Mouse (Mus musculus) hindbrain, postnatal 0 days (tissue): Measurements from ENCODE around the gene Il23a. TPM values are rescaled to one million over a fixed set of nuclear protein-coding genes. Genes with fewer than 3 reads are reported as not detected.

ENCODE experiments used
- ATAC-seq: fragments of 200-750 bp; cut with Nextera tagmentation; 2 replicates; pipeline ENCODE4 v1.8.0; 2017; ENCODE audit warnings: mild to moderate bottlenecking, moderate TSS enrichment, moderate library complexity
- DNase-seq: peaks from one replicate; pipeline ENCODE4 v3.0.0-alpha.2; 2015; ENCODE audit warnings: low spot score
- H3K27ac ChIP-seq: fragments of 300-500 bp; sonication (generic); 2 replicates; pipeline ENCODE4 v1.5.1; 2014; ENCODE audit warnings: mild to moderate bottlenecking
- H3K27me3 ChIP-seq: fragments of 300-500 bp; sonication (generic); 2 replicates; pipeline ENCODE4 v1.6.1; 2014; ENCODE audit warnings: low read length, mixed read lengths; ENCODE audit not compliant: insufficient read depth
- H3K36me3 ChIP-seq: fragments of 300-500 bp; sonication (generic); 2 replicates; pipeline ENCODE4 v1.6.1; 2014; ENCODE audit warnings: low read length, mixed read lengths; ENCODE audit not compliant: insufficient read depth
- H3K4me1 ChIP-seq: fragments of 300-500 bp; sonication (generic); 2 replicates; pipeline ENCODE4 v1.6.1; 2014; ENCODE audit warnings: antibody characterized with exemption, low read length, mixed read lengths; ENCODE audit not compliant: insufficient read depth
- H3K4me2 ChIP-seq: fragments of 300-500 bp; sonication (generic); 2 replicates; pipeline ENCODE4 v1.6.1; 2014; ENCODE audit warnings: low read depth, mild to moderate bottlenecking, low read length, moderate library complexity, mixed read lengths
- H3K4me3 ChIP-seq: fragments of 300-500 bp; sonication (generic); 2 replicates; pipeline ENCODE4 v1.5.1; 2014; ENCODE audit warnings: low read length
- H3K9ac ChIP-seq: fragments of 300-500 bp; sonication (generic); replicated peaks from 2 replicates; pipeline ENCODE4 v1.6.1; 2014; ENCODE audit warnings: mild to moderate bottlenecking, low read length, moderate library complexity, mixed read lengths
- H3K9me3 ChIP-seq: fragments of 300-500 bp; sonication (generic); 2 replicates; pipeline ENCODE4 v1.6.1; 2016; ENCODE audit warnings: low read length, mixed read lengths
- CTCF ChIP-seq: IDR thresholded peaks from 2 replicates; pipeline ENCODE4 v1.5.1; 2016; ENCODE audit warnings: antibody characterized with exemption, control low read depth, low read depth
- WGBS: fragments of 180-500 bp; shearing (Covaris S2); extraction: QIAGEN DNeasy Blood & Tissue Kit; methylation state at CpG from one replicate; pipeline ENCODE4 v1.1.7; 2014; 5-methylcytosine and 5-hydroxymethylcytosine counted together
- polyA plus RNA-seq: library from polyadenylated mRNA; unstranded; fragments of >200 nt; fragmentation: Nextera tagmentation; extraction: Ambion mirVana; gene quantifications from 2 replicates; pipeline ENCODE4 v1.2.1, GENCODE M21; 2015
- total RNA-seq: library from RNA; depleted of rRNA; stranded (reverse); fragments of >200 nt; gene quantifications from 2 replicates; pipeline ENCODE4 v1.2.3, GENCODE M21; 2014; rRNA removed

Gene Il23a
- 0.50 TPM in 1 of 2 replicates, not detected in the other for total RNA-seq
- 0.35 and 0.73 TPM in 2 replicates for polyA plus RNA-seq

DNA sequence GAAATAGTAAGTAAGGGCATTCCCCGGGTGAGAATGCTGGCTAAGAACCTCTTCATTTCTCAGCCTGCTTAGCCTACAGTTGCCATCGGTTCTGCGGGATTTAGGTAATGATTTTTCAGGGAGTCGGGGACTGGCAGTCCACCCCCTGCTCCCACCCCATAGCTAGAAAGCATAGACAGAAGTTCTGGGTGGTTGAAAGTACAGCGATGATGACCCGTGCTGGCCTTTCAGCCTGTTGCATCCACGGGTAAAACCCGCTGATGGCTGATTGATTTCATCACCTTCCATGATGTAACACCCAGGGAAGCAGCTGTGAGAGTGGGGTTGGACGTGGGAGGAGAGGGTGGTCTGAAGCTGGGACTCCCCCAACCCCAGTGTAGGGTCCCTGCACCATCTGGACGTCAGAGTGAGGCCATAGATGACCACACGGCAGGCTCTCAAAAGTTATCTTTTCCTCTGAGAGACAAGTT, at the start of gene Il23a:
TSS of gene Il23a (minus strand) at position 51 of the 470 bp plus-strand sequence.
- DNase-seq, result no peak
- 81% methylated on average over 11 of the region's 11 CpGs for WGBS
- no peak for ATAC-seq
- no peaks in the 10 kb centered on the region for H3K27me3 ChIP-seq
- no peaks in the 10 kb centered on the region for H3K9me3 ChIP-seq
- no peak within 1 kb of the TSS for H3K9ac ChIP-seq
- H3K36me3 ChIP-seq, result no peaks in the 10 kb centered on the region
- peaks cover 7% of the 10 kb centered on the region; the same call in 1 of the 2 replicates for H3K4me1 ChIP-seq
- no peak within 1 kb of the TSS for H3K4me2 ChIP-seq
- H3K4me3 ChIP-seq, result no peak within 1 kb of the TSS
- no peak within 1 kb of the TSS; the same call in 1 of the 2 replicates for H3K27ac ChIP-seq
- TF ChIP-seq CTCF, result no peak

DNA sequence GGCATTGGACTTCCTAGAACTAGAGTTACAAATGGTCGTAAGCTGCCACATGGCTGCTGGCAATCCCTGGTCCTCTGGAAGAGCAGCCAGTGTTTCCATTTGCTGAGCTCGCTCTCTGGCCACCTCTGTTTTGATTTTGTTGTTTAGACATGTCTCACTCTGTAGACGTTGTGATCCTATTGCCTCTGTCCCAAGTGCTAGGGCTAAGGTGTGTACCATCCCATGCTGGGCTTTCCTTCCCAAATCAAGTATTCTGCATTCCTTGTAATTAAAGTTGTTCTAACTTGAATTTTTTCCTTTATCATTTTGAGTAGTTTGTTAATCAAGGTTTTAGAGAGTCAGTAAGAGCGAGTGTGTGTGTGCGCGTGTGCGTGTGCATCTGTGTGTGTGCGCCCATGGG, 49.0 kb upstream of the Il23a start:
- Histone ChIP-seq H3K27me3 (no peaks in the 10 kb centered on the region), H3K27ac (no peak overlapping the region), H3K4me2 (no peak overlapping the region), H3K4me3 (no peak overlapping the region), H3K9me3 (no peaks in the 10 kb centered on the region), H3K9ac (no peak overlapping the region), H3K4me1 (peaks cover 4% of the 10 kb centered on the region; the same call in 1 of the 2 replicates), H3K36me3 (peaks cover 19% of the 10 kb centered on the region)
- DNase-seq (no peak), ATAC-seq (no peak)
- 87% methylated on average over 8 of the region's 8 CpGs for WGBS
- no peak for TF ChIP-seq CTCF

DNA sequence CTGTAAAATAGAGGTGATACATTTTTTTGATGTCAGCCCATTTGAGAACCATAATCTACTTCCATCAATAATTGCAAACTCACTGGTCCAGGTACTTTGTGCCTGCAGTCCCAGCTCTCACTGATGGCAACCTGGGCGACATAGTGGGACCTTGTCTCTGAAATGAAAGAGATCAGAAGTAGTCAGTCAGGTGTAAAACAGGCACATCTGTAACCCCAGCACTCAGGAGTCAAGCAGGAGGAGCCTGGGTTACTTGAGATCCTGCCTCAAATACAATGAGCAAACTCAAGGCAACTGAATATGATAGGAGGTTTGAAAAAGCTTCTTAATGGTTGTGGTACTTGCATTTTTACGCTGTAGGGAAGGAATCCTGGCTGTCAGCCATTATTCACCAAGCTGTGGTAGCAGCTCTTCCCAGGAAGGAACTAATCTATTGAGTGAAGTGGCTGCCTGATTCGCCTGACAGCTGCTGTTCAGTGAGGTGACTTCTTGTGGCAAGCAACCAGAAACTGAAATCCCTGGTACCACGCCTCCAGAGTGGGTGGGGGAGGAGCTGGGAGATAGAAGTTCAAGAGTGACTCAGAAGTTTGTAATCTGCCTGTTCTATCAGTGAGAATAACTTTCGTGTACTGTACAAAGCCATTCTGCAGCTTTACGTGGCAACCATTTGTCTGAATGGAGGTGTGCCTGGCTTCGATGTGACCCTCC, 46.2 kb upstream of the Il23a start:
- no peak for TF ChIP-seq CTCF
- H3K36me3 ChIP-seq, result no peaks in the 10 kb centered on the region
- H3K4me3 ChIP-seq, result peak overlapping the region; percentile 1; the same call in 1 of the 2 replicates
- no peaks in the 10 kb centered on the region for H3K9me3 ChIP-seq
- peak overlapping the region; percentile 60 for H3K27ac ChIP-seq
- DNase-seq (peak; percentile 81), ATAC-seq (peak; percentile 70)
- H3K4me2 ChIP-seq, result peak overlapping the region; percentile 24
- WGBS, result 42% methylated on average over 7 of the region's 7 CpGs
- H3K9ac ChIP-seq, result no peak overlapping the region
- no peaks in the 10 kb centered on the region for H3K27me3 ChIP-seq
- peaks cover 7% of the 10 kb centered on the region; the same call in 1 of the 2 replicates for H3K4me1 ChIP-seq

DNA sequence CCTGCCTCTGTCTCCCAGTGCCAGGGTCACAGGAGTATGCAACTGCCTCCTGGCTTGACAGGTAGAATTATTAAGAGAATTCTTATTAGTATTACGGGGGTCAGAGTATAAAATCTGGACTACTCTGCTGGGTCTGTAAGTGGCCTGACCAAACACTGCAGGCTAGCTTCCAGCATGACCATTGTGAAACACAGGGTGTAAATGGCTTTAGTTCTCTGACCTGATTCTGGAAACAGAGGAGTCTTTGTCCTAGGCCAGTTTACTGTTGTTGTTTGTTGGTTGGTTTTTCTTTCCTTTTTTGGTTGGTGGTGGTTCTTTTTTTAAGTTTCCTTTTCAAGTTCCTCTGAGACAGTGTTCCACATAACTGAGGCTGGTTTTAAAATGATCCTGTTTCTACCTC, 44.9 kb upstream of the Il23a start:
- Histone ChIP-seq H3K9me3 (no peaks in the 10 kb centered on the region), H3K27ac (peak overlapping the region; percentile 64), H3K4me2 (no peak overlapping the region), H3K9ac (no peak overlapping the region), H3K36me3 (no peaks in the 10 kb centered on the region), H3K4me3 (no peak overlapping the region), H3K4me1 (peaks cover 14% of the 10 kb centered on the region), H3K27me3 (no peaks in the 10 kb centered on the region)
- no peak for TF ChIP-seq CTCF
- ATAC-seq (no peak), DNase-seq (no peak)
- 73% methylated on average over 1 of the region's 1 CpGs for WGBS

DNA sequence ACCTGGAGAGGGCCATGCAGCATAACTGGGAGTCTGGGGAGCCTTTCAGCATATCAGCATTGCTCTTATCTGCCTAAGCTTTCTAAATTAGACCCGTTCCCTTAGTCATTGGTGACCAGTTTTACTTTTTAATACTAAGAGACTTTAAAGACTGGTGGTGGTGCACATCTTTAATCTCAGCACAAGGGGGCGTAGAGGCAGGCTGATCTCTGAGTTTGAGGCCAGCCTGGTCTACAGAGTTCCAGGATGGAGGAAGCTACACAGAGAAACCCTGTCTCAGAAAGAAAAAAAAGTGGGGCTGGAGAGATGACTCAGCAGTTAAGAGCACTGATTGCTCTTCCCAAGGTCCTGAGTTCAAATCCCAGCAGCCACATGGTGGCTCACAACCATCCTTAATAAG, 41.7 kb upstream of the Il23a start:
- ATAC-seq (no peak), DNase-seq (no peak)
- no peak overlapping the region for H3K27ac ChIP-seq
- no peaks in the 10 kb centered on the region for H3K27me3 ChIP-seq
- no peak overlapping the region for H3K4me2 ChIP-seq
- H3K4me1 ChIP-seq, result peaks cover 14% of the 10 kb centered on the region
- H3K36me3 ChIP-seq, result no peaks in the 10 kb centered on the region
- WGBS, result 82% methylated on average over 2 of the region's 2 CpGs
- TF ChIP-seq CTCF, result peak; percentile 24; the same call in 1 of the 2 replicates
- no peak overlapping the region for H3K9ac ChIP-seq
- no peaks in the 10 kb centered on the region for H3K9me3 ChIP-seq
- no peak overlapping the region for H3K4me3 ChIP-seq

DNA sequence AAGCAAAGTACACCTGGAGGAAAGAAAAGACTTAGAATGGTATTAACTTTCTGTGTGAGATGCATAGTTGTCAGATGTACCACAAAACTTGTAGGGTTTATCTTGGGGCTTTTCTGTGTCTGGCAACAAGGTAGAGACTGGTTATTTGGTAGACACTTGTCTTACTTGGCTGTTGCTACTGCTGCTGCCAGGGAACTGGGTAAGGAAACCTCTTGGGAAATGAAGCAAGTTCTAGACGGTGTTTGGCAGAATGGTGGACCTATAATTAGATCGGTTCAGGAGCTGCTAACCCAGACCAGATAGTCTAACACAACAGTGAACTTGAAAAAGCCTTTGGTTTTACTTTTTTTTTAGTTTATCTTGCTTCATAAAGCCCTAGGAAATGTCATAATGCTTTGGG, 40.4 kb upstream of the Il23a start:
- Histone ChIP-seq H3K4me2 (peak overlapping the region; percentile 92), H3K4me1 (peaks cover 10% of the 10 kb centered on the region; the same call in 1 of the 2 replicates), H3K36me3 (no peaks in the 10 kb centered on the region), H3K27me3 (no peaks in the 10 kb centered on the region), H3K9me3 (no peaks in the 10 kb centered on the region), H3K27ac (no peak overlapping the region), H3K4me3 (peak overlapping the region; percentile 97; the same call in 1 of the 2 replicates), H3K9ac (peak overlapping the region; percentile 87; the same call in 1 of the 2 replicates)
- no peak for ATAC-seq
- TF ChIP-seq CTCF, result no peak
- WGBS, result 52% methylated on average over 2 of the region's 2 CpGs
- DNase-seq, result no peak

DNA sequence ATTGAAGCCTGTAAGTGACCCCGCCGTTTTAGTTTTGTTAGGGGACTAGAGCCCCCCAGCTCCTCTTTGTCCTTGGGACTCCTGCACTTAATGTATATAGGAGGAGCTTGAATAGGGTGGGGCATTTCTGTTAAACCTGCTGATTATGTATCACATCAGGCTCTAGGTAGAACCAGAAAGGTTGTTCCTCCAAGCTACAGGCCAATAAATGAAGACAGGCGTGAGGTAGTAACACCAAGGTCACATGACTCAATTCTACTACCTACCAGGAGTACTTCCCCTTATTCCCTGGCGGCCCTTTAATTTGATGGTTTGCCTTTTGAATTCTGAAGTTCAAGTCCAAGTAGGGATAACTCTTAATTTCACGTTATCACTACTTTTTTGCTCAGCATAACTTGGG, 39.9 kb upstream of the Il23a start:
- Histone ChIP-seq H3K27ac (peak overlapping the region; percentile 95), H3K4me2 (peak overlapping the region; percentile 92), H3K9ac (peak overlapping the region; percentile 87), H3K4me3 (peak overlapping the region; percentile 97), H3K36me3 (no peaks in the 10 kb centered on the region), H3K4me1 (peaks cover 10% of the 10 kb centered on the region; the same call in 1 of the 2 replicates), H3K9me3 (no peaks in the 10 kb centered on the region), H3K27me3 (no peaks in the 10 kb centered on the region)
- DNase-seq (no peak), ATAC-seq (no peak)
- WGBS, result 20% methylated on average over 5 of the region's 5 CpGs
- TF ChIP-seq CTCF, result no peak
